Mouse (Mus musculus): ENCODE results near the gene Cavin3. TPM values are rescaled to one million over a fixed set of nuclear protein-coding genes. Genes with fewer than 3 reads are reported as not detected.

The Cavin3 gene
- polyA plus RNA-seq, 1 experiment from 2014 or later: 21.0 TPM

GRCm38 (mm10) chr7:105441426-105441825 lies 40.7 kb downstream of the Cavin3 start:
- Histone ChIP-seq H3K4me1 (ENCODE audit: control insufficient read depth, insufficient read depth, low read length) (no peaks in the 10 kb centered on the region), H3K27me3 (ENCODE audit: control insufficient read depth, insufficient read depth, low read length) (no peaks in the 10 kb centered on the region), H3K27ac (replicated peaks; ENCODE audit: low read depth, low read length) (no peak overlapping the region), H3K36me3 (ENCODE audit: control insufficient read depth, insufficient read depth, low read length) (no peaks in the 10 kb centered on the region), H3K4me3 (ENCODE audit: low read depth, low read length) (no peak overlapping the region), H3K4me2 (ENCODE audit: low read depth, severe bottlenecking) (no peak overlapping the region), H3K9me3 (ENCODE audit: control insufficient read depth, low read length) (no peaks in the 10 kb centered on the region), H3K9ac (ENCODE audit: low read length) (no peak overlapping the region)
- DNase-seq (ENCODE audit: low spot score) (no peak), ATAC-seq (ENCODE audit: insufficient number of reproducible peaks, low FRiP score, low TSS enrichment, low read depth) (no peak)
- 72% methylated on average over 4 of the region's 4 CpGs for WGBS

GRCm38 (mm10) chr7:105437979-105438772 lies 43.9 kb downstream of the Cavin3 start:
- H3K27ac ChIP-seq (replicated peaks; ENCODE audit: low read depth, low read length): no peak overlapping the region
- no peaks in the 10 kb centered on the region for H3K27me3 ChIP-seq (ENCODE audit: control insufficient read depth, insufficient read depth, low read length)
- ATAC-seq (ENCODE audit: insufficient number of reproducible peaks, low FRiP score, low TSS enrichment, low read depth): no peak
- no peaks in the 10 kb centered on the region for H3K4me1 ChIP-seq (ENCODE audit: control insufficient read depth, insufficient read depth, low read length)
- H3K9me3 ChIP-seq (ENCODE audit: control insufficient read depth, low read length): no peaks in the 10 kb centered on the region
- no peaks in the 10 kb centered on the region for H3K36me3 ChIP-seq (ENCODE audit: control insufficient read depth, insufficient read depth, low read length)
- no peak overlapping the region for H3K4me2 ChIP-seq (ENCODE audit: low read depth, severe bottlenecking)
- 72% methylated on average over 7 of the region's 7 CpGs for whole genome bisulfite sequencing
- no peak overlapping the region for H3K9ac ChIP-seq (ENCODE audit: low read length)
- no peak overlapping the region for H3K4me3 ChIP-seq (ENCODE audit: low read depth, low read length)
- no peak for DNase-seq (ENCODE audit: low spot score)

- DNase-seq (ENCODE audit: low spot score) (no peak), ATAC-seq (ENCODE audit: insufficient number of reproducible peaks, low FRiP score, low TSS enrichment, low read depth) (peak; percentile 32; the same call in 1 of the 2 replicates)
- H3K36me3 ChIP-seq (ENCODE audit: control insufficient read depth, insufficient read depth, low read length): no peaks in the 10 kb centered on the region
- no peaks in the 10 kb centered on the region for H3K27me3 ChIP-seq (ENCODE audit: control insufficient read depth, insufficient read depth, low read length)
- no peak overlapping the region for H3K4me3 ChIP-seq (ENCODE audit: low read depth, low read length)
- WGBS: 81% methylated on average over 22 of the region's 22 CpGs
- no peak overlapping the region for H3K27ac ChIP-seq (replicated peaks; ENCODE audit: low read depth, low read length)
- no peak overlapping the region for H3K4me2 ChIP-seq (ENCODE audit: low read depth, severe bottlenecking)
- no peaks in the 10 kb centered on the region for H3K9me3 ChIP-seq (ENCODE audit: control insufficient read depth, low read length)
- no peaks in the 10 kb centered on the region for H3K4me1 ChIP-seq (ENCODE audit: control insufficient read depth, insufficient read depth, low read length)
- no peak overlapping the region for H3K9ac ChIP-seq (ENCODE audit: low read length)
Observed at GRCm38 (mm10) chr7:105434798-105435197, 47.3 kb downstream of the Cavin3 start.

- no peaks in the 10 kb centered on the region for H3K4me1 ChIP-seq (ENCODE audit: control insufficient read depth, insufficient read depth, low read length)
- H3K4me2 ChIP-seq (ENCODE audit: low read depth, severe bottlenecking): no peak overlapping the region
- H3K4me3 ChIP-seq (ENCODE audit: low read depth, low read length): no peak overlapping the region
- no peaks in the 10 kb centered on the region for H3K36me3 ChIP-seq (ENCODE audit: control insufficient read depth, insufficient read depth, low read length)
- no peaks in the 10 kb centered on the region for H3K27me3 ChIP-seq (ENCODE audit: control insufficient read depth, insufficient read depth, low read length)
- DNase-seq (ENCODE audit: low spot score) (no peak), ATAC-seq (ENCODE audit: insufficient number of reproducible peaks, low FRiP score, low TSS enrichment, low read depth) (no peak)
- no peak overlapping the region for H3K9ac ChIP-seq (ENCODE audit: low read length)
- H3K27ac ChIP-seq (replicated peaks; ENCODE audit: low read depth, low read length): no peak overlapping the region
- WGBS: 82% methylated on average over 17 of the region's 17 CpGs
- no peaks in the 10 kb centered on the region for H3K9me3 ChIP-seq (ENCODE audit: control insufficient read depth, low read length)
Observed at GRCm38 (mm10) chr7:105433859-105434258, 48.2 kb downstream of the Cavin3 start.

GRCm38 (mm10) chr7:105432058-105432457 lies 50.0 kb downstream of the Cavin3 start:
- H3K9me3 ChIP-seq (ENCODE audit: control insufficient read depth, low read length): no peaks in the 10 kb centered on the region
- H3K4me2 ChIP-seq (ENCODE audit: low read depth, severe bottlenecking): no peak overlapping the region
- no peak for DNase-seq (ENCODE audit: low spot score)
- H3K27me3 ChIP-seq (ENCODE audit: control insufficient read depth, insufficient read depth, low read length): no peaks in the 10 kb centered on the region; the same call in 1 of the 2 replicates
- no peak overlapping the region for H3K9ac ChIP-seq (ENCODE audit: low read length)
- H3K27ac ChIP-seq (replicated peaks; ENCODE audit: low read depth, low read length): no peak overlapping the region
- 74% methylated on average over 1 of the region's 1 CpGs for WGBS
- no peak overlapping the region for H3K4me3 ChIP-seq (ENCODE audit: low read depth, low read length)
- H3K36me3 ChIP-seq (ENCODE audit: control insufficient read depth, insufficient read depth, low read length): no peaks in the 10 kb centered on the region
- no peaks in the 10 kb centered on the region for H3K4me1 ChIP-seq (ENCODE audit: control insufficient read depth, insufficient read depth, low read length)
- ATAC-seq (ENCODE audit: insufficient number of reproducible peaks, low FRiP score, low TSS enrichment, low read depth): no peak

Other genes starting within 250 kb of the Cavin3 start
- not detected in 2 replicates for gene Olfr688, start 194.2 kb downstream of the Cavin3 start, polyA plus RNA-seq (2014; fragmentation: Nextera tagmentation; extraction: Ambion mirVana)
- not detected in 2 replicates for gene Olfr689, start 171.1 kb downstream of the Cavin3 start, polyA plus RNA-seq (2014; fragmentation: Nextera tagmentation; extraction: Ambion mirVana)
- not detected in 2 replicates for gene Olfr690, start 148.2 kb downstream of the Cavin3 start, polyA plus RNA-seq (2014; fragmentation: Nextera tagmentation; extraction: Ambion mirVana)
- gene Olfr691, start 140.0 kb downstream of the Cavin3 start, polyA plus RNA-seq (2014; fragmentation: Nextera tagmentation; extraction: Ambion mirVana): not detected in 2 replicates
- not detected in 2 replicates for gene Olfr692, start 114.1 kb downstream of the Cavin3 start, polyA plus RNA-seq (2014; fragmentation: Nextera tagmentation; extraction: Ambion mirVana)
- gene Gm5901, start 107.3 kb downstream of the Cavin3 start, polyA plus RNA-seq (2014; fragmentation: Nextera tagmentation; extraction: Ambion mirVana): not detected in 2 replicates
- 36.6 and 37.3 TPM in 2 replicates for gene Fam160a2, start 82.2 kb downstream of the Cavin3 start, polyA plus RNA-seq (2014; fragmentation: Nextera tagmentation; extraction: Ambion mirVana)
- gene Cnga4, start 77.7 kb downstream of the Cavin3 start, polyA plus RNA-seq (2014; fragmentation: Nextera tagmentation; extraction: Ambion mirVana): not detected in 2 replicates
- gene Cckbr, start 56.6 kb downstream of the Cavin3 start, polyA plus RNA-seq (2014; fragmentation: Nextera tagmentation; extraction: Ambion mirVana): not detected in 2 replicates
- 31.6 and 32.6 TPM in 2 replicates for gene Smpd1, start 72.1 kb upstream of the Cavin3 start, polyA plus RNA-seq (2014; fragmentation: Nextera tagmentation; extraction: Ambion mirVana)
- 54.5 and 60.1 TPM in 2 replicates for gene Apbb1, start 99.4 kb upstream of the Cavin3 start, polyA plus RNA-seq (2014; fragmentation: Nextera tagmentation; extraction: Ambion mirVana)
- 0.13 TPM in 1 of 2 replicates, not detected in the other for gene Hpx, start 117.8 kb upstream of the Cavin3 start, polyA plus RNA-seq (2014; fragmentation: Nextera tagmentation; extraction: Ambion mirVana)
- 22.7 and 25.8 TPM in 2 replicates for gene Trim3, start 151.3 kb upstream of the Cavin3 start, polyA plus RNA-seq (2014; fragmentation: Nextera tagmentation; extraction: Ambion mirVana)
- gene Timm10b, start 157.8 kb upstream of the Cavin3 start, polyA plus RNA-seq (2014; fragmentation: Nextera tagmentation; extraction: Ambion mirVana): 160 and 166 TPM in 2 replicates
- gene Arfip2, start 158.1 kb upstream of the Cavin3 start, polyA plus RNA-seq (2014; fragmentation: Nextera tagmentation; extraction: Ambion mirVana): 72.6 and 80.0 TPM in 2 replicates
- 15.1 and 16.0 TPM in 2 replicates for gene Gm45799, start 158.3 kb upstream of the Cavin3 start, polyA plus RNA-seq (2014; fragmentation: Nextera tagmentation; extraction: Ambion mirVana)
- 0.62 and 1.2 TPM in 2 replicates for gene Dnhd1, start 168.5 kb upstream of the Cavin3 start, polyA plus RNA-seq (2014; fragmentation: Nextera tagmentation; extraction: Ambion mirVana)